Mouse (Mus musculus) ES-E14 (cell line): ENCODE data around the gene Lamc3.

Experiments used
- HCFC1 ChIP-seq: IDR thresholded peaks from 2 replicates; pipeline ENCODE4 v1.6.1; 2012; ENCODE audit warnings: low read length, inconsistent platforms, borderline replicate concordance; ENCODE audit not compliant: insufficient read depth
- MAFK ChIP-seq: IDR thresholded peaks from 2 replicates; pipeline ENCODE4 v1.6.1; 2014; ENCODE audit warnings: mild to moderate bottlenecking, low read depth, low read length, inconsistent platforms; ENCODE audit not compliant: insufficient read depth
- ZC3H11A ChIP-seq: IDR thresholded peaks from 2 replicates; pipeline ENCODE4 v1.6.1; 2012; ENCODE audit warnings: low read depth, mild to moderate bottlenecking, inconsistent platforms, low read length, borderline replicate concordance
- ZNF384 ChIP-seq: IDR thresholded peaks from 2 replicates; pipeline ENCODE4 v1.6.1; 2012; ENCODE audit warnings: low read depth, low read length, inconsistent platforms

DNA sequence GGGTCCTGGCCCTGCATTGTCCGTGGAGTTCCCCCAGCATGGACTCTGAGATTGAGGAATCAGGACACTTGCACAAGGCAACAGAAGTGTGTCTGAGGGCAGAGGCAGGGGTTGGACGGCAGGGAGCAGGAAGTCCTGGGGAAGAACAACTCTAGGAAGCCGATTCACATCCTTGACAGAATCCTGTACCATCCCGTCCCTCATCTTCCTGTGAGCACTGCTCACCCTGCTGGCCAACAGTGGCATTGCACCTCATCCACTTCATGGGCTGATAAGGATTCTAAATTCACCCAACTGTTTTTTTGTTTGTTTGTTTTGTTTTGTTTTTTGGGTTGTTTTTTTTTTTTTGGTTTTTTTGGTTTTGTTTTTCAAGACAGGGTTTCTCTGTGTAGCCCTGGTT is 28.0 kb downstream of the Lamc3 start:
- TF ChIP-seq ZNF384 (no peak), MAFK (no peak), ZC3H11A (no peak), HCFC1 (no peak)
